Mouse (Mus musculus) midbrain, embryonic 12.5 days (tissue): ENCODE results near the gene Hyal3. TPM values are rescaled to one million over a fixed set of nuclear protein-coding genes. Genes with fewer than 3 reads are reported as not detected.
A peak's percentile ranks its signal among the peaks of the same experiment; 100 is the strongest.

ENCODE experiments used
- ATAC-seq: fragments of 200-750 bp; cut with Nextera tagmentation; 2 replicates; pipeline ENCODE4 v1.8.0; 2017; ENCODE audit warnings: low read depth, moderate TSS enrichment, moderate library complexity; ENCODE audit not compliant: low FRiP score
- H3K27ac ChIP-seq: fragments of 300-500 bp; sonication (generic); replicated peaks from 2 replicates; pipeline ENCODE4 v1.5.1; 2016; ENCODE audit warnings: mild to moderate bottlenecking
- H3K27me3 ChIP-seq: fragments of 300-500 bp; sonication (generic); 2 replicates; pipeline ENCODE4 v1.6.1; 2016; ENCODE audit warnings: mild to moderate bottlenecking
- H3K36me3 ChIP-seq: fragments of 300-500 bp; sonication (generic); 2 replicates; pipeline ENCODE4 v1.6.1; 2016
- H3K4me1 ChIP-seq: fragments of 300-500 bp; sonication (generic); 2 replicates; pipeline ENCODE4 v1.6.1; 2016
- H3K4me2 ChIP-seq: fragments of 300-500 bp; sonication (generic); replicated peaks from 2 replicates; pipeline ENCODE4 v1.6.1; 2016; ENCODE audit warnings: mild to moderate bottlenecking, moderate library complexity
- H3K4me3 ChIP-seq: fragments of 300-500 bp; sonication (generic); 2 replicates; pipeline ENCODE4 v1.5.1; 2016; ENCODE audit warnings: mild to moderate bottlenecking
- H3K9ac ChIP-seq: fragments of 300-500 bp; sonication (generic); replicated peaks from 2 replicates; pipeline ENCODE4 v1.6.1; 2016; ENCODE audit warnings: mild to moderate bottlenecking, moderate library complexity
- H3K9me3 ChIP-seq: fragments of 300-500 bp; sonication (generic); 2 replicates; pipeline ENCODE4 v1.6.1; 2016; ENCODE audit warnings: mild to moderate bottlenecking
- WGBS: fragments of 180-500 bp; shearing (Covaris S2); methylation state at CpG from one replicate; pipeline ENCODE4 v1.1.7; 2016; 5-methylcytosine and 5-hydroxymethylcytosine counted together
- polyA plus RNA-seq: library from polyadenylated mRNA; unstranded; fragments of >200 nt; fragmentation: Nextera tagmentation; extraction: Ambion mirVana; gene quantifications from 2 replicates; pipeline ENCODE4 v1.2.1, GENCODE M21; 2016

Hyal3 gene
- polyA plus RNA-seq, 1 experiment from 2014 or later: 1.1 TPM

- no peaks in the 10 kb centered on the region for H3K9me3 ChIP-seq
- peaks cover 48% of the 10 kb centered on the region for H3K36me3 ChIP-seq
- no peak for ATAC-seq
- H3K4me1 ChIP-seq: peaks cover 39% of the 10 kb centered on the region
- peaks cover 5% of the 10 kb centered on the region for H3K27me3 ChIP-seq
- H3K27ac ChIP-seq: no peak overlapping the region
- H3K9ac ChIP-seq: peak overlapping the region; percentile 73; the same call in 1 of the 2 replicates
- peak overlapping the region; percentile 66 for H3K4me3 ChIP-seq
- 40% methylated on average over 8 of the region's 8 CpGs for WGBS
- peak overlapping the region; percentile 91 for H3K4me2 ChIP-seq
These were observed 37.9 kb upstream of the Hyal3 start for GRCm38 (mm10) chr9:107542721-107543120.

- no peak overlapping the region for H3K4me2 ChIP-seq
- no peak for ATAC-seq
- 91% methylated on average over 11 of the region's 11 CpGs for WGBS
- no peaks in the 10 kb centered on the region for H3K9me3 ChIP-seq
- no peak overlapping the region for H3K27ac ChIP-seq
- peaks cover 10% of the 10 kb centered on the region for H3K27me3 ChIP-seq
- H3K9ac ChIP-seq: no peak overlapping the region; the same call in 1 of the 2 replicates
- no peak overlapping the region for H3K4me3 ChIP-seq
- peaks cover 42% of the 10 kb centered on the region for H3K36me3 ChIP-seq
- H3K4me1 ChIP-seq: peaks cover 40% of the 10 kb centered on the region
These were observed 37.3 kb upstream of the Hyal3 start for GRCm38 (mm10) chr9:107543299-107543698.

GRCm38 (mm10) chr9:107544196-107544700, 36.4 kb upstream of the Hyal3 start:
- no peak overlapping the region for H3K27ac ChIP-seq
- no peak for ATAC-seq
- H3K36me3 ChIP-seq: peaks cover 33% of the 10 kb centered on the region
- H3K4me2 ChIP-seq: no peak overlapping the region
- no peaks in the 10 kb centered on the region for H3K9me3 ChIP-seq
- 95% methylated on average over 17 of the region's 17 CpGs for WGBS
- peaks cover 40% of the 10 kb centered on the region for H3K4me1 ChIP-seq
- H3K27me3 ChIP-seq: peaks cover 20% of the 10 kb centered on the region
- no peak overlapping the region for H3K9ac ChIP-seq
- H3K4me3 ChIP-seq: no peak overlapping the region

GRCm38 (mm10) chr9:107544729-107545128, 35.9 kb upstream of the Hyal3 start:
- H3K9ac ChIP-seq: no peak overlapping the region
- H3K4me2 ChIP-seq: no peak overlapping the region
- no peak for ATAC-seq
- 95% methylated on average over 12 of the region's 12 CpGs for WGBS
- H3K27ac ChIP-seq: no peak overlapping the region
- peaks cover 25% of the 10 kb centered on the region for H3K27me3 ChIP-seq
- H3K36me3 ChIP-seq: peaks cover 28% of the 10 kb centered on the region
- H3K4me3 ChIP-seq: no peak overlapping the region
- peaks cover 40% of the 10 kb centered on the region for H3K4me1 ChIP-seq
- H3K9me3 ChIP-seq: no peaks in the 10 kb centered on the region

GRCm38 (mm10) chr9:107545199-107545598, 35.4 kb upstream of the Hyal3 start:
- ATAC-seq: no peak
- no peak overlapping the region for H3K9ac ChIP-seq
- H3K4me2 ChIP-seq: no peak overlapping the region
- peaks cover 40% of the 10 kb centered on the region for H3K4me1 ChIP-seq
- H3K9me3 ChIP-seq: no peaks in the 10 kb centered on the region
- H3K36me3 ChIP-seq: peaks cover 23% of the 10 kb centered on the region
- no peak overlapping the region for H3K4me3 ChIP-seq
- no peak overlapping the region for H3K27ac ChIP-seq
- H3K27me3 ChIP-seq: peaks cover 29% of the 10 kb centered on the region
- 88% methylated on average over 10 of the region's 10 CpGs for WGBS

GRCm38 (mm10) chr9:107545602-107546001, 35.0 kb upstream of the Hyal3 start:
- Histone ChIP-seq H3K27me3 (peaks cover 33% of the 10 kb centered on the region), H3K4me1 (peaks cover 39% of the 10 kb centered on the region), H3K9ac (no peak overlapping the region), H3K4me3 (no peak overlapping the region), H3K9me3 (no peaks in the 10 kb centered on the region), H3K36me3 (peaks cover 22% of the 10 kb centered on the region), H3K27ac (no peak overlapping the region), H3K4me2 (no peak overlapping the region)
- no peak for ATAC-seq
- WGBS: 12% methylated on average over 3 of the region's 3 CpGs

GRCm38 (mm10) chr9:107547026-107547425, 33.6 kb upstream of the Hyal3 start, which contains the start of gene Zmynd10:
Gene Zmynd10 (plus strand): TSS chr9:107547298.
- WGBS: 3% methylated on average over 20 of the region's 20 CpGs
- H3K27me3 ChIP-seq: peaks cover 48% of the 10 kb centered on the region
- peak within 1 kb of the TSS; percentile 22; the same call in 1 of the 2 replicates for H3K4me3 ChIP-seq
- peak within 1 kb of the TSS; percentile 41; the same call in 1 of the 2 replicates for H3K9ac ChIP-seq
- H3K9me3 ChIP-seq: no peaks in the 10 kb centered on the region
- ATAC-seq: peak; percentile 70
- H3K27ac ChIP-seq: peak within 1 kb of the TSS; percentile 35; the same call in 1 of the 2 replicates
- H3K4me1 ChIP-seq: peaks cover 44% of the 10 kb centered on the region
- H3K36me3 ChIP-seq: peaks cover 22% of the 10 kb centered on the region
- H3K4me2 ChIP-seq: peak within 1 kb of the TSS; percentile 47

- H3K4me2 ChIP-seq: no peak overlapping the region
- H3K4me3 ChIP-seq: no peak overlapping the region
- peaks cover 57% of the 10 kb centered on the region for H3K27me3 ChIP-seq
- peaks cover 22% of the 10 kb centered on the region for H3K36me3 ChIP-seq
- 82% methylated on average over 5 of the region's 5 CpGs for WGBS
- H3K27ac ChIP-seq: no peak overlapping the region
- H3K9me3 ChIP-seq: no peaks in the 10 kb centered on the region
- H3K4me1 ChIP-seq: peaks cover 44% of the 10 kb centered on the region
- ATAC-seq: no peak
- no peak overlapping the region for H3K9ac ChIP-seq
These were observed 32.7 kb upstream of the Hyal3 start for GRCm38 (mm10) chr9:107547957-107548356.

- H3K36me3 ChIP-seq: peaks cover 16% of the 10 kb centered on the region
- no peaks in the 10 kb centered on the region for H3K9me3 ChIP-seq
- H3K4me2 ChIP-seq: no peak overlapping the region
- H3K27me3 ChIP-seq: peaks cover 64% of the 10 kb centered on the region
- no peak overlapping the region for H3K27ac ChIP-seq
- no peak overlapping the region for H3K9ac ChIP-seq
- peaks cover 50% of the 10 kb centered on the region for H3K4me1 ChIP-seq
- ATAC-seq: no peak
- no peak overlapping the region for H3K4me3 ChIP-seq
- 93% methylated on average over 10 of the region's 10 CpGs for WGBS
These were observed 31.8 kb upstream of the Hyal3 start for GRCm38 (mm10) chr9:107548820-107549219.

- 87% methylated on average over 20 of the region's 20 CpGs for WGBS
- ATAC-seq: no peak
- Histone ChIP-seq H3K4me3 (no peak overlapping the region), H3K27ac (no peak overlapping the region), H3K4me2 (no peak overlapping the region), H3K27me3 (peaks cover 64% of the 10 kb centered on the region), H3K4me1 (peaks cover 51% of the 10 kb centered on the region), H3K36me3 (peaks cover 9% of the 10 kb centered on the region), H3K9me3 (no peaks in the 10 kb centered on the region), H3K9ac (no peak overlapping the region)
These were observed 31.1 kb upstream of the Hyal3 start for GRCm38 (mm10) chr9:107549297-107550074.

- H3K36me3 ChIP-seq: no peaks in the 10 kb centered on the region
- H3K9ac ChIP-seq: 0 out of 2 replicates have a peak overlapping the region, but pooled peaks have one; percentile 54
- peak overlapping the region; percentile 58 for H3K4me2 ChIP-seq
- H3K27ac ChIP-seq: no peak overlapping the region
- 25% methylated on average over 23 of the region's 23 CpGs for whole genome bisulfite sequencing
- peaks cover 57% of the 10 kb centered on the region for H3K4me1 ChIP-seq
- no peaks in the 10 kb centered on the region for H3K9me3 ChIP-seq
- peak overlapping the region; percentile 36 for H3K4me3 ChIP-seq
- ATAC-seq: no peak
- H3K27me3 ChIP-seq: peaks cover 64% of the 10 kb centered on the region
These were observed 30.0 kb upstream of the Hyal3 start for GRCm38 (mm10) chr9:107550491-107551116.
